Mouse (Mus musculus): ENCODE measurements at regions not wholly inside any gene's neighbourhood (a gene's known extent, or its start where the extent isn't known, plus 50 kb on each side); places are given as distances from the start of the nearest gene placed in this dataset.

DNA sequence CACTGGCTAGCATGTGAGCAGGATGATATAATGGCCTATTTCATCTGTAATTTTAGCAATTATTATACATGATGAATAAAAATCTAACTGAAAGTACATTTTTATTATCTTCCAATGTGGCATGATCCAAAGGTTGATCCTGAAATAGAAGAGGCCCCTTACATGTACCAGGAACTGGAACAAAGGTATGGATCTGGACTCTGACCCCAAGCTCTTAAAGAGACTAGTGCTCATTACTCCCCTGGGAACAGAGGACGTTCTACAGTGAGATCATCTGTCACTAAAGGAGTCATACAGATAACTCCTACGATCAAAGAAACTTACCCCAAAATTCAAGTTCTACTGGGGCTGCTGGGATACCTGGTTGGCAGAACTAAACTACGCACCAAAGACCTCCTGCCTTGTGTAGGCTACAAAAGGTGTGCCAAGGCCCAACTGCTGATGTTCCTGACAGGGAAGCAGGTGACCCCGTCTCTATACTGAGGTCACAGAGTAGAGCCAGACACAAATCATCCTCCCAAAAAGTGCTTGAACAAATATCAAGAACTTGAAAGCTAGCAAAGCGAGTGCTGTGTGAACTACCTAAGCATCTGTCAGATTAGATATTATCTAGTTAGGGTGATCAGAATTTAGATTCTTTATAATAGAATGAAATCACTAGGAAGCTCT, 378.0 kb downstream of the Sorl1 start:
- Histone ChIP-seq H3K27me3 (ENCODE audit: control insufficient read depth, insufficient read depth, low read length) (no peaks in the 10 kb centered on the region), H3K9me3 (ENCODE audit: control insufficient read depth, low read length) (no peaks in the 10 kb centered on the region), H3K36me3 (replicated peaks; ENCODE audit: control insufficient read depth, insufficient read depth) (no peaks in the 10 kb centered on the region), H3K4me3 (replicated peaks; ENCODE audit: low read length) (no peak overlapping the region), H3K27ac (no peak overlapping the region), H3K4me2 (replicated peaks) (no peak overlapping the region), H3K4me1 (replicated peaks; ENCODE audit: control insufficient read depth, insufficient read depth, low read length) (no peaks in the 10 kb centered on the region), H3K9ac (no peak overlapping the region)
- DNase-seq (ENCODE audit: low spot score) (no peak), ATAC-seq (ENCODE audit: low FRiP score) (no peak)
- 87% methylated on average over 5 of the region's 5 CpGs for WGBS

DNA sequence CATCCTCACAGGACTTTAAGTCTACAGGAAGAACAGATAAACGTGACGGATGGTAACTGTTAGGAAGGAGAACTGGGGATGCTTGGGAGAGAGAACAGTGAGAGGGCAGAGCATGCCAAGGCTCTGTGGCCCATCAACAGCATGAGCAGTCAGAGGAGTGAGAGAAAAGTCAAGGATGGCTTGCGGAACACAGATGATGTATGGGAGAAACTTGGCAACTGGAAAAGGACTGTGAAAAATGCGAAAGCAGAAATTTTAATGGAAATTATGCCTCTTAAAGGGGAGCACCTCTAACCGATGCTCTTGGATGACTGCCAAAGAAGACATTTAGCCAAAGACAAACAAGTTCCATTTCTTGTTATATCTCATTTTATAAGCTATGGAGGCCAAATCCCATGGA, 382.6 kb downstream of the Sorl1 start:
- H3K4me2 ChIP-seq (replicated peaks) = no peak overlapping the region
- no peaks in the 10 kb centered on the region for H3K9me3 ChIP-seq (ENCODE audit: control insufficient read depth, low read length)
- no peak overlapping the region for H3K27ac ChIP-seq
- no peak overlapping the region for H3K4me3 ChIP-seq (replicated peaks; ENCODE audit: low read length)
- no peaks in the 10 kb centered on the region for H3K36me3 ChIP-seq (replicated peaks; ENCODE audit: control insufficient read depth, insufficient read depth)
- peaks cover 15% of the 10 kb centered on the region for H3K4me1 ChIP-seq (replicated peaks; ENCODE audit: control insufficient read depth, insufficient read depth, low read length)
- H3K27me3 ChIP-seq (ENCODE audit: control insufficient read depth, insufficient read depth, low read length) = no peaks in the 10 kb centered on the region
- WGBS = 72% methylated on average over 5 of the region's 5 CpGs
- ATAC-seq (ENCODE audit: low FRiP score) (no peak), DNase-seq (ENCODE audit: low spot score) (no peak)
- no peak overlapping the region for H3K9ac ChIP-seq

DNA sequence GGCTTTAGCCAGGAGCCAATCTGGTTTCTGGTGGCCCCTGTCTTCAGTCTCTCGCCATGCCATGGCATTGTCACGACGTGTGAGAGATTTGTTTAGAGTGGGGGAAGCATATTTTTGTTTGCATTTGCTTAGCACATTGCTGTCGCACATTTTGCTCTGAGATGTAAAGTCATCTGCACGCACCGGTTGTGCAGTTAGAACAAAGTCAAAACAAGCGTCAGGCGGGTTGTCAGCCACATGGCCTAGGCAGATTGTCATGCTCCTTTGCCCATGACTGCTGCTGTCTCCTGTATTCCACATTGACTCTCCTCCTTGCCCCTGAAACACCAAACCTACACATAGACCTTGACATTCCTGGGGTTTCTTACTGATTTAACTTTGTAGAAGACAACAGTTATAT, 383.6 kb downstream of the Sorl1 start:
- Histone ChIP-seq H3K9me3 (ENCODE audit: control insufficient read depth, low read length) (no peaks in the 10 kb centered on the region), H3K4me2 (replicated peaks) (no peak overlapping the region), H3K4me3 (replicated peaks; ENCODE audit: low read length) (no peak overlapping the region), H3K27ac (no peak overlapping the region), H3K27me3 (ENCODE audit: control insufficient read depth, insufficient read depth, low read length) (no peaks in the 10 kb centered on the region), H3K36me3 (replicated peaks; ENCODE audit: control insufficient read depth, insufficient read depth) (no peaks in the 10 kb centered on the region), H3K4me1 (replicated peaks; ENCODE audit: control insufficient read depth, insufficient read depth, low read length) (peaks cover 17% of the 10 kb centered on the region), H3K9ac (no peak overlapping the region)
- WGBS = 96% methylated on average over 8 of the region's 8 CpGs
- no peak for DNase-seq (ENCODE audit: low spot score)
- ATAC-seq (ENCODE audit: low FRiP score) = no peak

DNA sequence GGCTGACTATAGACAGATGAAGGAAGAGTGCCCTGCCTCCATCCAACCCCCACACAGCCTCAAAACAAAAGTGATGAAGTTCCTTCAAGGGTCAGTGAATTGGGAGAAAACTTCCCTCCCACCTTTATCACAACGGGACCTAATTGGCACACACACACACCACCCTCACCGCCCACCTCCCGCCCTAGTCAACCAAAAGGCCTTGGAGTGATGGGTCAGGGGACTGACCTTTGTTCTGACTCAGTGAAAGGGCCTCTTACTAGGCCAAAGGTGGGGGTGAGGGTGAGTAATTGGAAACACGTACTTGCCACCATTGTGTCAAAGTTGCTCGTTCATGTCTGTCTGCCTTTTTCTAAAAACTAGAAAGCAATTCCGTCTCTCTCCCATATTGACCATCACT, 386.4 kb downstream of the Sorl1 start:
- H3K27ac ChIP-seq = peak overlapping the region; percentile 99
- 26% methylated on average over 6 of the region's 6 CpGs for WGBS
- DNase-seq (ENCODE audit: low spot score) (no peak), ATAC-seq (ENCODE audit: low FRiP score) (no peak)
- H3K27me3 ChIP-seq (ENCODE audit: control insufficient read depth, insufficient read depth, low read length) = no peaks in the 10 kb centered on the region
- no peak overlapping the region for H3K4me3 ChIP-seq (replicated peaks; ENCODE audit: low read length)
- peak overlapping the region; percentile 73 for H3K4me2 ChIP-seq (replicated peaks)
- no peaks in the 10 kb centered on the region for H3K9me3 ChIP-seq (ENCODE audit: control insufficient read depth, low read length)
- no peaks in the 10 kb centered on the region for H3K36me3 ChIP-seq (replicated peaks; ENCODE audit: control insufficient read depth, insufficient read depth)
- peaks cover 25% of the 10 kb centered on the region for H3K4me1 ChIP-seq (replicated peaks; ENCODE audit: control insufficient read depth, insufficient read depth, low read length)
- H3K9ac ChIP-seq = peak overlapping the region; percentile 66; the same call in 1 of the 2 replicates

DNA sequence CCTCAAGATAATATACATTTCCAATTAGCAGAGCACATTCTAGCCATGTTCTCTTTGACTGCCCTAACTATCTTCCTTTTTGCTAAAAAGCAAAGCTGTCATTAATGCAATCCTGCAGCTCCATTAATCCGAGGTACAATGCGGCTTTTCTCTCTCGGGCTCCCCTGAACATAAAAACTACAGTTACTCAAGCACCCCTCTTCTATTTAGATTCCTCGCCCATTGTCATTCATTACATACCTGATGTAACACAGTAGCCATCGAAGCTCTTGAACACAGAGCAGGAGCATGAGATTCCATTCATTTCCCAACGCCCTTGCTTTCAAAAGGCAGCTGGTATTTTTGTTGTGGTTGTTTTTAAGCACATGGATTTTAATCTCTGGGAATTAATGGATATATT, 387.2 kb downstream of the Sorl1 start:
- peak overlapping the region; percentile 66 for H3K9ac ChIP-seq
- H3K4me1 ChIP-seq (replicated peaks; ENCODE audit: control insufficient read depth, insufficient read depth, low read length) = peaks cover 25% of the 10 kb centered on the region
- DNase-seq (ENCODE audit: low spot score) (peak; percentile 61), ATAC-seq (ENCODE audit: low FRiP score) (no peak)
- H3K27ac ChIP-seq = peak overlapping the region; percentile 99
- H3K4me2 ChIP-seq (replicated peaks) = peak overlapping the region; percentile 73
- peak overlapping the region; percentile 29 for H3K4me3 ChIP-seq (replicated peaks; ENCODE audit: low read length)
- H3K27me3 ChIP-seq (ENCODE audit: control insufficient read depth, insufficient read depth, low read length) = no peaks in the 10 kb centered on the region
- no peaks in the 10 kb centered on the region for H3K9me3 ChIP-seq (ENCODE audit: control insufficient read depth, low read length)
- WGBS = 6% methylated on average over 6 of the region's 6 CpGs
- no peaks in the 10 kb centered on the region for H3K36me3 ChIP-seq (replicated peaks; ENCODE audit: control insufficient read depth, insufficient read depth)

DNA sequence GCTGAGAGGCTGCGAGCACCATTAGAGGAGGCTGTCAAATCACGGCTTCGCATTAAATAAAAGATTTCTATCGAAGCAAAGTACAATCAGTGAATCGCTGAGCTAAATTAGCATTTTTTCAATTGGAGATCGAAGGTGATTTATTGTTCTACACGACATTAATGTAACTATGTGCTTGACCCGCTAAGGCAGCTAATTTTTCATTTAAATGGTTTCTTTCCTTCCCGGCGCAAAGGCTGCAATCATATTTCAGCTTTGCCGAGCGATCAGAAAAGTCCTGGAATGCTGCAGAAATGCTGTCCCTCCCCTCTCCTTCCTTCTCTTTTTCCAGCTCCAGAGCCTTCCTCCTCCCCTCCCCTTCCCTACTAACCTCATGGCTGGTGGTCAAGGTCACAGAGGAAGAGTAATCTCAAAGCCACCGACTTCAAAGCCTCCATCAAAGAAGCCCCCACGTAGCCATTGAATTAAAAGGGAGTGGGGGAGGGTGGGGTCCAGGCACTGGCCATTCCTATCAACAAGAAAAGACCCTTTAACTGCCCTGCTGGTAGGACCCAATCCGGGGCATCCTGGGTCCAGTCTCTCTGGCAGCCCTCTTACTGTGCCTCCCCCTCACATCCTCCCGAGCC, 387.8 kb downstream of the Sorl1 start:
- Histone ChIP-seq H3K36me3 (replicated peaks; ENCODE audit: control insufficient read depth, insufficient read depth) (no peaks in the 10 kb centered on the region), H3K4me1 (replicated peaks; ENCODE audit: control insufficient read depth, insufficient read depth, low read length) (peaks cover 25% of the 10 kb centered on the region), H3K9me3 (ENCODE audit: control insufficient read depth, low read length) (no peaks in the 10 kb centered on the region), H3K27ac (peak overlapping the region; percentile 99), H3K4me2 (replicated peaks) (peak overlapping the region; percentile 73), H3K9ac (peak overlapping the region; percentile 66), H3K4me3 (replicated peaks; ENCODE audit: low read length) (peak overlapping the region; percentile 29), H3K27me3 (ENCODE audit: control insufficient read depth, insufficient read depth, low read length) (no peaks in the 10 kb centered on the region)
- DNase-seq (ENCODE audit: low spot score) (peak; percentile 90), ATAC-seq (ENCODE audit: low FRiP score) (peak; percentile 75)
- under 1% methylated on average over 16 of the region's 16 CpGs for WGBS

DNA sequence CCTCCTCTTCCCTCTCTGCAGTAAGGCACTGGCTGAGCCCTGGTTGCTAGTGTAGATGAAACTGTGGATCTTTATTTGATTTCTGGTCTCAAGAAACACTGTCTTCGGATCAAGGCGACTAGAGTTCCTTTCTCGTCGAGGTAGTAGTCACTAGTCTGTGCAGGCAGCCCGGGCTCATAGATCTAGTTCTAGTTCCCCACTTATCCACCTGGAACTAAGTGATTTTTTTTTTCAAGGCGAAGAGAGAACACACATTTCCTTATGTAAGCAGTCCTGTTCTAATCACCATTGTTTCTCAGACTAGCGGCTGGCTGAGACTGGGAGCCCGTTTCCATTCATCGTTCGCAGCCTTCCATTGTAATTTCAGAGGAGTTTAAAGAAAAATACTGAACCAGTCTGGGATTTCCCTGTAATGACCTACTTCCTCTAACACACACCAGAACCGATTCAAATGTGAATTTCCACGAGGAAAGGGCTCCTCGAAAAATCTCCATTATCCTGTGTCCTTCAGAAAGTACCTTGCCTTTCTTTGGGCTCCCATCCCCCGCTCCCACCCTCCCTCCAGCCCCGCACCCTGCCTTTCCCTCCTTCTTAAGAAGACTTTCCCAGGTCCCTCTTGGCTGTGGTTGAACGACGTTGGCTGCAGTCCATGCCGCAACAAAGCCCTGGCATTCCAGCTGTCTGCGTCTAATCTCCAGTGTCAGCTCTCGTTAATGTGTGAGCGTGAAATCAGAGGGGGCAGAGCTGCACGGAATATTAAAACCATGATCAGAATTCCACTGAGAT, 388.5 kb downstream of the Sorl1 start:
- H3K4me2 ChIP-seq (replicated peaks) = peak overlapping the region; percentile 73
- peaks cover 25% of the 10 kb centered on the region for H3K4me1 ChIP-seq (replicated peaks; ENCODE audit: control insufficient read depth, insufficient read depth, low read length)
- no peak for DNase-seq (ENCODE audit: low spot score)
- H3K27me3 ChIP-seq (ENCODE audit: control insufficient read depth, insufficient read depth, low read length) = no peaks in the 10 kb centered on the region
- no peaks in the 10 kb centered on the region for H3K36me3 ChIP-seq (replicated peaks; ENCODE audit: control insufficient read depth, insufficient read depth)
- WGBS = under 1% methylated on average over 22 of the region's 22 CpGs
- peak; percentile 92 for ATAC-seq (ENCODE audit: low FRiP score)
- H3K9me3 ChIP-seq (ENCODE audit: control insufficient read depth, low read length) = no peaks in the 10 kb centered on the region
- peak overlapping the region; percentile 66 for H3K9ac ChIP-seq
- H3K4me3 ChIP-seq (replicated peaks; ENCODE audit: low read length) = peak overlapping the region; percentile 29
- peak overlapping the region; percentile 99 for H3K27ac ChIP-seq

DNA sequence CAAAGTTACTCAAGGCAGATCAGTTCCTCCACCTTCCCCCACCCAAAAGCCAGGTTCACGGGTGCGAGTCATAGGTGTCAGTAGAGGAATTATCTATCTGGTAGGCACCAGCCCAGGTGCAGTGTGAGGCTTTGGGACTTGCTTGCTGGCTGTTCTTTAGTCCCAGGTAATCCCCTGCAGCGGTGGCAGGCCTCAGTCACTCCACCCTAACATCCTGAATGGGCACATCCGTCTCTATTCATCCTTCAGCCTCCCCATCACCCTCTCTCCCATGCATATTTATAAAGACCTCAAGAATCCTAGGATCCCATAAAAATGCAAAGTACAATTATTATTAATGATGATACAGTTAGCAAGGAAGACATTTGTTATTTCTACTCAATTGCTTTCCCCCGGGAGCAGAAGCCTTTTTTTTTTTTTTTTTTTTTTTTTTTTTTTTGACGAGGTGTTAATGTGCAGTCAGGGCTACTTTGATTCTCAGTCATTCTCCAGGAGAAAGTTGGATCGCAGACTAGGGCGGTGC, 389.1 kb downstream of the Sorl1 start:
- WGBS = 11% methylated on average over 8 of the region's 8 CpGs
- Histone ChIP-seq H3K27me3 (ENCODE audit: control insufficient read depth, insufficient read depth, low read length) (no peaks in the 10 kb centered on the region), H3K27ac (peak overlapping the region; percentile 99), H3K9ac (peak overlapping the region; percentile 66), H3K4me3 (replicated peaks; ENCODE audit: low read length) (peak overlapping the region; percentile 29), H3K4me1 (replicated peaks; ENCODE audit: control insufficient read depth, insufficient read depth, low read length) (peaks cover 25% of the 10 kb centered on the region), H3K4me2 (replicated peaks) (peak overlapping the region; percentile 73), H3K9me3 (ENCODE audit: control insufficient read depth, low read length) (no peaks in the 10 kb centered on the region), H3K36me3 (replicated peaks; ENCODE audit: control insufficient read depth, insufficient read depth) (no peaks in the 10 kb centered on the region)
- peak; percentile 26 for DNase-seq (ENCODE audit: low spot score)
- no peak; the same call in 1 of the 2 replicates for ATAC-seq (ENCODE audit: low FRiP score)

DNA sequence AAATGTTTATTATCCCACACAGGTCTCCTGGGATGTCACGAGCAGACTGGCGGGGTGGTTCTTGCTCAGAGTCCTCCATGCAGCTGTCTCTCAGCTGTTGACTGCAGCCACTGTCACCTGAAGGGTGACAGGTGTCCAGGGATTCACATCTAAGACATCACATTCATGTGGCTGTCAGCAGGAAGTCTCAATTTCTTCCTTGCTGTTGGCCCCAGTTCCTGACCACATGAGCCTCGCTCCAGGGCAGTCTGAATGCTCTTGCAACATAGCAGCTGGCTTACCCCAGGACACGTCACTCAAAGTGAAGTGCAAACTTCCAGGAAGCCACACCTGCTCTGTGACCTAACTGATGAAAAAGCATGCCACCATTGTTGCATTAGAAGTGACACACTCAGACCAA, 402.5 kb downstream of the Sorl1 start:
- ATAC-seq (ENCODE audit: low FRiP score) = no peak
- Histone ChIP-seq H3K27ac (no peak overlapping the region), H3K27me3 (ENCODE audit: control insufficient read depth, insufficient read depth, low read length) (no peaks in the 10 kb centered on the region), H3K4me2 (replicated peaks) (no peak overlapping the region), H3K4me3 (replicated peaks; ENCODE audit: low read length) (no peak overlapping the region), H3K4me1 (replicated peaks; ENCODE audit: control insufficient read depth, insufficient read depth, low read length) (no peaks in the 10 kb centered on the region), H3K36me3 (replicated peaks; ENCODE audit: control insufficient read depth, insufficient read depth) (no peaks in the 10 kb centered on the region), H3K9ac (no peak overlapping the region), H3K9me3 (ENCODE audit: control insufficient read depth, low read length) (no peaks in the 10 kb centered on the region)
- 78% methylated on average over 4 of the region's 4 CpGs for WGBS
- DNase-seq (ENCODE audit: low spot score) = no peak
